Mouse (Mus musculus): ENCODE measurements around the gene Ywhab.

DNA sequence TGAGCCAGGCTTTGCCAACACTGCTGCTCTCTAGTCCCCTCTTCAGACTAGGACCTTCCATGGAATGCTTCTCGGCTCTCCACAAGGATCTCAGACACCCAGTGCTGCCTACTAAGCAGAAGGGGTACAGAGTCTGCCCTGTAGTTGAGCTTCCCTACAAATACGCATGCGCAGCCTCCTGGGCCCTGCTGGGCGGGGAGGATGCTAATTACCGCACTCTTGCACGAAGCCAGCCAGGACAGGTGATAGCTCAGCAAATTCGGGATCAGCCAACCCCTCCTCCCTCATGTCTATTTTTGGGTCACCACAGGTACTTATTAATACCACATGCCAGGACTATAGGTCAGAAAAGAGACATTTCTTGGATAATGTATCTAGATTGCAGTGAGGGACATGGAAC, 46.8 kb upstream of the Ywhab start:
- TF ChIP-seq CTCF (IDR thresholded peaks at IDR 0.05; ENCODE audit: insufficient read depth, low read length): no peak
- TF ChIP-seq POLR2A (IDR thresholded peaks at IDR 0.05; ENCODE audit: borderline replicate concordance, extremely low read depth, low read depth, low read length): no peak
